Mouse (Mus musculus) layer of hippocampus, postnatal 25 days (tissue): ENCODE measurements around the gene Trmt112. TPM values are rescaled to one million over a fixed set of nuclear protein-coding genes. Genes with fewer than 3 reads are reported as not detected.
"Not testable (repeated sequence)": the region's sequence is repeated elsewhere in the genome, so short reads cannot be mapped to it uniquely, and the experiment has no call there.

Source experiments
- DNase-seq, 2 experiments: peaks; one replicate each; pipeline ENCODE4 v3.0.0; 2022; ENCODE audit warnings: mixed read lengths in 2 of 2, low spot score in 1 of 2; ENCODE audit errors: extremely low spot score in 1 of 2
- total RNA-seq, 2 experiments: library from RNA; stranded (reverse); gene quantifications; 2 replicates each; pipeline ENCODE4 v1.2.3; 2021

The Trmt112 gene
- total RNA-seq = 10 to 100 TPM; 40.7 to 43.9 TPM

DNA sequence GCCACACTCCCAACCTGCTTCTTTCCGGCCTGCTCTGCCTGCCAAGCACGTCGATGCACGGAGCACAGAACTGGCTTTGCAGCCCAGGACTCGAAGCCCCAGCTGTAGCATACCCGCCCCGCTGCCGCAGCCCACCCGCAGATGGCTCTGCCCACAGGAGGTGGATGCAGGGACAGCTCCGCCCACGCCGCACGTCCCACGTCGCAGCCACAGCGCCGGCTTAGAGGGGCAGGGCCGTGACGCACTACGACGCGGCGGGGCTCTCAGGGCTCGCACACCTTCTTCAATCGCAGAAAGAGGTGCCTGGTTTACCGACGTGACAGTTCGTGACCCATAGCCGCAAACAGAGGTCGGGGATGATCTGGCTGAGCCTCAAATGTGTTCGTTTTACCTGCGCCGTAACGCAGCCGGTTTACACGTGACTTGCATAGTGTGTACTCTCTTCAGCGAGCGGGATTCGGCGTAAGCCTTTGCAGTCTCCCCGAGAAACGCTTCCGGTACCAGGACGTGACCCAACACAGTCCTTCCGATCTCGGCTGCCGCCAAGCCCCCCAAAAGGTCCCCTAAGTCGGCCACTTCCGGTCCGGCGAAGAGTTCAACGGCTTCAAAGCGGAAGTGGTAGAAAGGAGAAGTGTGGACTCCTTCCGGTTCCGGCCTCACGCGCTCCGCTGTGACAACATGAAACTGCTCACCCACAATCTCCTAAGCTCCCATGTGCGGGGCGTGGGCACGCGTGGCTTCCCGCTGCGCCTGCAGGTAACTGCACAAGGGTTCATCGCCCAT is at the start of gene Trmt112, which contains the start of gene Prdx5:
Gene Trmt112, plus strand, starts transcription at position 192 of the 783 bp plus-strand sequence.
Gene Prdx5, minus strand, starts transcription at position 600 of the 783 bp plus-strand sequence.
- DNase-seq = peak; percentile 82 to 87

- no peak for DNase-seq
Observed at GRCm38 (mm10) chr19:6859971-6860370, 49.5 kb upstream of the Trmt112 start.

- no peak for DNase-seq
Observed at GRCm38 (mm10) chr19:6860706-6861105, 48.8 kb upstream of the Trmt112 start.

DNA sequence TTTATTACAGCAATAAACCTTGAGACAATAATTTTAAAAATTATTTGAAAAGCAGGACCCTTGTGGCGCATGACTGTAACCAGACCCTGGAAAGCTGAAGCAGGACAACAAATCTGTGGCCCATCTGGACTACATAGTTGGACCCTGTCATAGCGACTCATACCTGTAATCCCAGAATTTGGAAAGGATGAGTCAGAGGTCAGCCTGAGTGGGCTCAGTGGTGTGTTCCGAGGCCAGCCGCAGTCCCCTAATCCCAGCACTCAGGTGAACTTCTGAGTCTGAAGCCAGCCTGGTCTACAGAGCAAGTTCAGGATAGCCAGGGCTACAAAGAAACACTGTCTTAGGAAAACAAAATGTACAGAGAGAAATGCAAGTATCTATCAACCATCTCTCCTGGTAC is 48.0 kb upstream of the Trmt112 start:
- no peak for DNase-seq

GRCm38 (mm10) chr19:6869355-6869754 is 40.1 kb upstream of the Trmt112 start:
- no peak for DNase-seq

GRCm38 (mm10) chr19:6871574-6872271 is 37.8 kb upstream of the Trmt112 start:
- no peak for DNase-seq

GRCm38 (mm10) chr19:6872701-6873100 is 36.8 kb upstream of the Trmt112 start:
- no peak for DNase-seq

GRCm38 (mm10) chr19:6874257-6874656 is 35.2 kb upstream of the Trmt112 start:
- no peak for DNase-seq

- DNase-seq = no peak
Observed at GRCm38 (mm10) chr19:6875834-6876233, 33.7 kb upstream of the Trmt112 start.

GRCm38 (mm10) chr19:6876799-6877198 is 32.7 kb upstream of the Trmt112 start:
- DNase-seq = no peak

DNA sequence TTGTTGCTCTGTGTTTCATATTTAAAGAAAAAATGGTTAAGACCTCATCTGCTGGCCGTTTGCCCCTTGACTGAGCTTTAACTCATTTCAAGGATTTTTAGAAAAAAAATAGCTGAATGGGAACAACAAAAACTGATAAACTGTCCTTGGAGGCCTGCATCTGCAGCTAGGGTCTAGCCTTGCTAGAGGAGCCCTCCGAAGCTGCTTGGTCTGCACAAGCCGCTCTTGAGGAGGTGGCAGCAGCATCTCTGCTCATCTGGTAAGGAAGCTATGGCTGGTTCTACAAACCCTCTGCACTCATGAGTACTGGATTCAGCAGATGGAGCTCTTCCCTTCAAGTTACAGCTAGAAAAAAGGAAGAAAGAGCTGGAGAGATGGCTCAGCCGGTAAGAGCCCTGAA is 31.5 kb upstream of the Trmt112 start:
- no peak for DNase-seq

- DNase-seq = no peak
Observed at GRCm38 (mm10) chr19:6892512-6892911, 17.0 kb upstream of the Trmt112 start.

DNA sequence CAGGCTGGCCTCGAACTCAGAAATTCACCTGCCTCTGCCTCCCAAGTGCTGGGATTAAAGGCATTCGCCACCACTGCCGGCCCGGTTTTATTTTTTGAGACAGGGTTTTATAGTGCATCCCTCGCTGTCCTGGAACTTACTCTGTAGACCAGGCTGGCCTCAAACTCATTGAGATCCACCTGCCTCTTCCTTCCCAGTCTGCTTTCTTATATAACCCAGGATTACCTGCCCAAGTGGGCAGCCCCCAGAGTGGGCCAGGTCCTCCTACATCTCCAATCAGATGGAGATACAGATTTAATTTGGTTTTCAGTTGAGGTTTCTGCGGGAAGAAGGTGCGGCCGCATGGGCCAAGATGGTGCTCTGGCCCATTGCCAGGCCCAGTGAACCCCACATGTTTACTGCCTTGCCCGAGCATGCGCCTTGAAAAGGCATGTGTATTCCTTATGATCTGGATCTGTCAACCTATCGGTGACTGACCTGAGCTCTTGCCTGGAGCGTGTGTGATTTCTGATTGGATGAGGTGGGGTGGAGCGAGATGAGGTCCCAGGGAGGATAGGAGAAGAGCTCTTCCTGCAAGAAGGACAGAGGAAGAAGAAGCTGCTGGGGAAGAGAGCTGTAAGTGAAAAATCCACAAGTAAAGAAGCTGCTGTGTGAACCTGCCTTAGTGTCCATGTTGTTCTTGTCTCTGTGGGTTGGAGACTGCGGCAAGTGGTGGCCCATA is 15.6 kb upstream of the Trmt112 start:
- no peak for DNase-seq

DNA sequence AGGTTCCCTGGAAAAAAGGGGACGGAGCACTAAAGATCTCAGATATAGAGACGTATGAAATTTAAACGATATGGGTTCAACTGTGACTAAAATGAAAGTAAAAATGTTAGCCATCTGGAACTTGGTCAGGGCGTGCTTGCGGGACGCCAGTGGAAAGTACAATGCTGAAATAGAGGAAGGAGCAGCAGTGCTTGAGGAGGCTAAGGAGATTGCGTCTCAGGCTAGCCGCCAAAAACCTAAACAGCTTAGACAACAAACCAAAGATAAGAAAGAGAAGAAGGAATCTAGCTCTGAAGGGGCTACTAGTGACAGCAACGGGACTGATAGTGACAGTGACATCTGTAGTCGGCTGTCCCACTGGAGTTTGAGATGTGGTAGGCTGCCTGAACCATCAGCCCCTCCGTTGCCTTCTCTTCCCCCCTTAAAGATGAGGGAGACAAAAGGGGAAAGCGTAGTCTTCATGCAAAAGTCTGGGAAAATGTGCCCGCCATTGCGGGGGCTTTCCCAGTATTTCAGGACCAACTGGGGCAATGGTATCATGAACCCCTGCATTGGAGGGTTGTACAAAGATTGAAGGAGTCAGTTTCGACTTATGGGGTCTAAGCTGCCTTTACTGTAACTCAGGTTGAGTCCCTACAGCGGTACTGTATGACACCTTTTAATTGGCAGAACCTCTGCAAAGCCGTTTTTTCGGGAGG is 13.7 kb upstream of the Trmt112 start:
- not testable (repeated sequence) for DNase-seq

- DNase-seq = no peak
Observed at GRCm38 (mm10) chr19:6899641-6900040, 9.9 kb upstream of the Trmt112 start.

- no peak for DNase-seq
Observed at GRCm38 (mm10) chr19:6903031-6903430, 6.5 kb upstream of the Trmt112 start.

GRCm38 (mm10) chr19:6904846-6905245 is 4.7 kb upstream of the Trmt112 start:
- no peak for DNase-seq

DNA sequence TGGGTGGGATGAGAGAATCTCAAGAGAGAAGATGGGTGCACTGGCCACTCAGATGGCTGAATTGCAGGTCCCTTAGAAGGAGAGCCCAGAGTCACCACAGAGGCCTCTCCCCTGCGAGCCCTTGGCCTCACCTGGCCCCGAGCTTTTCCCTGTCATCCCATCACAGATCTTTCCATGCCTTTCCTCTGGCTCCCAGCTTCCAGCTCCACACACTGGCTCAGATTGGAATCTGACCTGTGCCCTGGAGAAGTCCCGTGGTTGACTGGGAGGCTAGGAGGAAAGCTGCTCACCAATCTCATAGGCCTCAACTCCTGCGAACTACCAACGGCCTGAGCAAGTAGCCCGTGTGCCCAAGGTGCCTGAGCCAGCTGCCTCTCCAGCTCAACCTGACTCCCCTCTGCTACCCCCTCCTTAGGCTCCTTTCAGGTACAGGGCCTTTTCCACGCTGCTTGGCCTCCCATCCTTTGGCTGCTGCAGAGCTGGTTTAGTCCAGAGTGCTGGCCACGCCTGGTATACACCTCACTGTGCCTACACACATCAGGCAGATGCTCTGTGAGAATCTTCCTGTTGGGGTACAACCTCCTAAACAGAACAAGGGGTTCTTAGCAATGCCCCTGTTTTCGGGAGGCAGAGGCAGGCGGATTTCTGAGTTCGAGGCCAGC is 3.9 kb upstream of the Trmt112 start:
- DNase-seq = no peak

DNA sequence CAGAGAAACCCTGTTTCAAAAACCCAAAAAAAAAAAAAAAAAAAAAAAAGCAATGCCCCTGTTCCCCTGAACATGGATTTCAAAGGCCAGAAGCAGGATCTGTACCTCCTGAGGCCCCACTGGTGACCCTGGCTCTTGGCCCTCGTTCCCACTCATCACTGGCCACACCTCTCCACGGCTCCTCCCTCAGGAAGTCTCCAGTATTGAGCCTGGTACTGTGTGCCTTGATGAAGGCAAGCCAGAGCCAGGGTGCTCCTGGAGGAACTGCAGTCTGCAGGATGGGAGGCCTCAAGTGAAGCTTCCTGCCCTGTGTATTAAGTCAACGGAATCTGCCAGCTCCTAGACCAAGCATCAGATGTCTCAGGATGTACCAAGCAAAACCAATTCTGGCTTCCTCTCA is 3.3 kb upstream of the Trmt112 start:
- DNase-seq = no peak

GRCm38 (mm10) chr19:6907094-6907493 is 2.4 kb upstream of the Trmt112 start:
- no peak for DNase-seq
